Mouse (Mus musculus) heart, embryonic 10.5 days (tissue): ENCODE measurements at regions not wholly inside any gene's neighbourhood (a gene's known extent, or its start where the extent isn't known, plus 50 kb on each side); places are given as distances from the start of the nearest gene placed in this dataset.

ENCODE experiments used
- DNase-seq: peaks from one replicate; pipeline ENCODE4 v3.0.0-alpha.2; 2017; ENCODE audit warnings: low spot score
- H3K27ac ChIP-seq: fragments of 300-500 bp; sonication (generic); 2 replicates; pipeline ENCODE4 v1.5.1; 2016; ENCODE audit warnings: mild to moderate bottlenecking
- H3K27me3 ChIP-seq: fragments of 300-500 bp; sonication (generic); 2 replicates; pipeline ENCODE4 v1.6.1; 2016; ENCODE audit warnings: mild to moderate bottlenecking; ENCODE audit not compliant: poor library complexity, insufficient read depth, severe bottlenecking
- H3K36me3 ChIP-seq: fragments of 300-500 bp; sonication (generic); 2 replicates; pipeline ENCODE4 v1.6.1; 2016; ENCODE audit warnings: mild to moderate bottlenecking, moderate library complexity
- H3K4me1 ChIP-seq: fragments of 300-500 bp; sonication (generic); 2 replicates; pipeline ENCODE4 v1.6.1; 2016; ENCODE audit warnings: mild to moderate bottlenecking
- H3K4me3 ChIP-seq: fragments of 300-500 bp; sonication (generic); 2 replicates; pipeline ENCODE4 v1.5.1; 2016; ENCODE audit warnings: mild to moderate bottlenecking, moderate library complexity
- H3K9me3 ChIP-seq: fragments of 300-500 bp; sonication (generic); 2 replicates; pipeline ENCODE4 v1.6.1; 2016; ENCODE audit warnings: mild to moderate bottlenecking, moderate library complexity
- WGBS: fragments of 180-500 bp; shearing (Covaris S2); methylation state at CpG from one replicate; pipeline ENCODE4 v1.1.7; 2016; 5-methylcytosine and 5-hydroxymethylcytosine counted together

GRCm38 (mm10) chr14:76935453-76935852 is 101.1 kb upstream of the Ccdc122 start:
- Histone ChIP-seq H3K4me1 (no peaks in the 10 kb centered on the region), H3K9me3 (no peaks in the 10 kb centered on the region), H3K4me3 (no peak overlapping the region), H3K27me3 (no peaks in the 10 kb centered on the region), H3K27ac (no peak overlapping the region), H3K36me3 (no peaks in the 10 kb centered on the region)
- WGBS, result 59% methylated on average over 2 of the region's 2 CpGs
- DNase-seq, result no peak

GRCm38 (mm10) chr14:76932890-76933289 is 103.7 kb upstream of the Ccdc122 start:
- H3K9me3 ChIP-seq, result no peaks in the 10 kb centered on the region
- no peaks in the 10 kb centered on the region for H3K4me1 ChIP-seq
- H3K27ac ChIP-seq, result no peak overlapping the region
- no peak overlapping the region for H3K4me3 ChIP-seq
- 87% methylated on average over 6 of the region's 6 CpGs for WGBS
- no peaks in the 10 kb centered on the region for H3K36me3 ChIP-seq
- no peaks in the 10 kb centered on the region for H3K27me3 ChIP-seq
- no peak for DNase-seq

- no peaks in the 10 kb centered on the region for H3K36me3 ChIP-seq
- H3K9me3 ChIP-seq, result no peaks in the 10 kb centered on the region
- no peaks in the 10 kb centered on the region for H3K27me3 ChIP-seq
- DNase-seq, result no peak
- no peak overlapping the region for H3K4me3 ChIP-seq
- H3K27ac ChIP-seq, result no peak overlapping the region
- 0 out of 2 replicates have a peak, but pooled peaks cover 4% of the 10 kb centered on the region for H3K4me1 ChIP-seq
- 75% methylated on average over 1 of the region's 1 CpGs for WGBS
Measured at GRCm38 (mm10) chr14:76931398-76931797, 105.2 kb upstream of the Ccdc122 start.

GRCm38 (mm10) chr14:76929562-76929961 is 107.0 kb upstream of the Ccdc122 start:
- 80% methylated on average over 3 of the region's 3 CpGs for WGBS
- no peaks in the 10 kb centered on the region for H3K27me3 ChIP-seq
- H3K27ac ChIP-seq, result no peak overlapping the region
- no peaks in the 10 kb centered on the region for H3K36me3 ChIP-seq
- 0 out of 2 replicates have a peak, but pooled peaks cover 4% of the 10 kb centered on the region for H3K4me1 ChIP-seq
- H3K4me3 ChIP-seq, result no peak overlapping the region
- DNase-seq, result no peak
- no peaks in the 10 kb centered on the region for H3K9me3 ChIP-seq

- H3K27me3 ChIP-seq, result no peaks in the 10 kb centered on the region
- H3K36me3 ChIP-seq, result no peaks in the 10 kb centered on the region
- no peak overlapping the region for H3K4me3 ChIP-seq
- DNase-seq, result no peak
- H3K9me3 ChIP-seq, result no peaks in the 10 kb centered on the region
- 0 out of 2 replicates have a peak, but pooled peaks cover 4% of the 10 kb centered on the region for H3K4me1 ChIP-seq
- 93% methylated on average over 3 of the region's 3 CpGs for WGBS
- H3K27ac ChIP-seq, result no peak overlapping the region
Measured at GRCm38 (mm10) chr14:76928706-76929105, 107.9 kb upstream of the Ccdc122 start.

- no peak overlapping the region for H3K4me3 ChIP-seq
- H3K27me3 ChIP-seq, result no peaks in the 10 kb centered on the region
- no peaks in the 10 kb centered on the region for H3K36me3 ChIP-seq
- no peak for DNase-seq
- H3K9me3 ChIP-seq, result no peaks in the 10 kb centered on the region
- WGBS, result 77% methylated on average over 5 of the region's 5 CpGs
- no peak overlapping the region for H3K27ac ChIP-seq
- H3K4me1 ChIP-seq, result 0 out of 2 replicates have a peak, but pooled peaks cover 4% of the 10 kb centered on the region
Measured at GRCm38 (mm10) chr14:76927245-76927806, 109.2 kb upstream of the Ccdc122 start.

- DNase-seq, result no peak
- no peak overlapping the region for H3K27ac ChIP-seq
- WGBS, result 92% methylated on average over 7 of the region's 7 CpGs
- 0 out of 2 replicates have a peak, but pooled peaks cover 4% of the 10 kb centered on the region for H3K4me1 ChIP-seq
- no peak overlapping the region for H3K4me3 ChIP-seq
- H3K9me3 ChIP-seq, result no peaks in the 10 kb centered on the region
- H3K36me3 ChIP-seq, result no peaks in the 10 kb centered on the region
- no peaks in the 10 kb centered on the region for H3K27me3 ChIP-seq
Measured at GRCm38 (mm10) chr14:76926416-76926815, 110.2 kb upstream of the Ccdc122 start.

GRCm38 (mm10) chr14:76922399-76922939 is 114.1 kb upstream of the Ccdc122 start:
- Histone ChIP-seq H3K9me3 (no peaks in the 10 kb centered on the region), H3K27me3 (no peaks in the 10 kb centered on the region), H3K36me3 (no peaks in the 10 kb centered on the region), H3K4me1 (0 out of 2 replicates have a peak, but pooled peaks cover 4% of the 10 kb centered on the region), H3K27ac (no peak overlapping the region), H3K4me3 (no peak overlapping the region)
- DNase-seq, result no peak
- 80% methylated on average over 6 of the region's 6 CpGs for WGBS

- Histone ChIP-seq H3K9me3 (no peaks in the 10 kb centered on the region), H3K36me3 (no peaks in the 10 kb centered on the region), H3K27ac (no peak overlapping the region), H3K27me3 (no peaks in the 10 kb centered on the region), H3K4me1 (peaks cover 11% of the 10 kb centered on the region), H3K4me3 (no peak overlapping the region)
- 64% methylated on average over 3 of the region's 3 CpGs for WGBS
- no peak for DNase-seq
Measured at GRCm38 (mm10) chr14:76918091-76918490, 118.5 kb upstream of the Ccdc122 start.

- peaks cover 19% of the 10 kb centered on the region for H3K4me1 ChIP-seq
- DNase-seq, result no peak
- no peak overlapping the region for H3K4me3 ChIP-seq
- no peaks in the 10 kb centered on the region for H3K9me3 ChIP-seq
- H3K36me3 ChIP-seq, result no peaks in the 10 kb centered on the region
- 80% methylated on average over 10 of the region's 10 CpGs for WGBS
- H3K27me3 ChIP-seq, result no peaks in the 10 kb centered on the region
- no peak overlapping the region for H3K27ac ChIP-seq
Measured at GRCm38 (mm10) chr14:76917139-76917929, 119.2 kb upstream of the Ccdc122 start.

GRCm38 (mm10) chr14:76913850-76914249 is 122.7 kb upstream of the Ccdc122 start:
- H3K27me3 ChIP-seq, result no peaks in the 10 kb centered on the region
- H3K4me1 ChIP-seq, result peaks cover 34% of the 10 kb centered on the region
- DNase-seq, result no peak
- H3K9me3 ChIP-seq, result no peaks in the 10 kb centered on the region
- no peak overlapping the region for H3K4me3 ChIP-seq
- no peaks in the 10 kb centered on the region for H3K36me3 ChIP-seq
- WGBS, result 76% methylated on average over 3 of the region's 3 CpGs
- peak overlapping the region; percentile 47; the same call in 1 of the 2 replicates for H3K27ac ChIP-seq

GRCm38 (mm10) chr14:76912301-76913001 is 124.1 kb upstream of the Ccdc122 start:
- no peak for DNase-seq
- H3K27ac ChIP-seq, result peak overlapping the region; percentile 79; the same call in 1 of the 2 replicates
- 35% methylated on average over 8 of the region's 8 CpGs for WGBS
- H3K4me3 ChIP-seq, result no peak overlapping the region
- no peaks in the 10 kb centered on the region for H3K9me3 ChIP-seq
- no peaks in the 10 kb centered on the region for H3K27me3 ChIP-seq
- H3K36me3 ChIP-seq, result no peaks in the 10 kb centered on the region
- H3K4me1 ChIP-seq, result peaks cover 33% of the 10 kb centered on the region

GRCm38 (mm10) chr14:76911271-76911670 is 125.3 kb upstream of the Ccdc122 start:
- WGBS, result 87% methylated on average over 5 of the region's 5 CpGs

More at GRCm38 (mm10) chr14:76911271-76911670, 125.3 kb upstream of the Ccdc122 start:
- no peaks in the 10 kb centered on the region for H3K36me3 ChIP-seq
- no peaks in the 10 kb centered on the region for H3K9me3 ChIP-seq
- no peak overlapping the region for H3K27ac ChIP-seq
- H3K4me1 ChIP-seq, result peaks cover 32% of the 10 kb centered on the region
- no peaks in the 10 kb centered on the region for H3K27me3 ChIP-seq
- no peak overlapping the region for H3K4me3 ChIP-seq
- DNase-seq, result no peak
